Mouse (Mus musculus): ENCODE data around the gene Gpr83.

- TF ChIP-seq CTCF (IDR thresholded peaks at IDR 0.05; ENCODE audit: low read depth, low read length) (no peak), POLR2A (IDR thresholded peaks at IDR 0.05; ENCODE audit: borderline replicate concordance, low read depth, low read length) (no peak)
Measured at GRCm38 (mm10) chr9:14870377-14870776, 10.4 kb downstream of the Gpr83 start.
